Mouse (Mus musculus) left cerebral cortex, adult 9 months (tissue): ENCODE results near the gene Rngtt.

Experiments used
- DNase-seq, 2 experiments: peaks; one replicate each; pipeline ENCODE4 v3.0.0; 2022; ENCODE audit warnings: low spot score in 2 of 2

Rngtt gene

DNA sequence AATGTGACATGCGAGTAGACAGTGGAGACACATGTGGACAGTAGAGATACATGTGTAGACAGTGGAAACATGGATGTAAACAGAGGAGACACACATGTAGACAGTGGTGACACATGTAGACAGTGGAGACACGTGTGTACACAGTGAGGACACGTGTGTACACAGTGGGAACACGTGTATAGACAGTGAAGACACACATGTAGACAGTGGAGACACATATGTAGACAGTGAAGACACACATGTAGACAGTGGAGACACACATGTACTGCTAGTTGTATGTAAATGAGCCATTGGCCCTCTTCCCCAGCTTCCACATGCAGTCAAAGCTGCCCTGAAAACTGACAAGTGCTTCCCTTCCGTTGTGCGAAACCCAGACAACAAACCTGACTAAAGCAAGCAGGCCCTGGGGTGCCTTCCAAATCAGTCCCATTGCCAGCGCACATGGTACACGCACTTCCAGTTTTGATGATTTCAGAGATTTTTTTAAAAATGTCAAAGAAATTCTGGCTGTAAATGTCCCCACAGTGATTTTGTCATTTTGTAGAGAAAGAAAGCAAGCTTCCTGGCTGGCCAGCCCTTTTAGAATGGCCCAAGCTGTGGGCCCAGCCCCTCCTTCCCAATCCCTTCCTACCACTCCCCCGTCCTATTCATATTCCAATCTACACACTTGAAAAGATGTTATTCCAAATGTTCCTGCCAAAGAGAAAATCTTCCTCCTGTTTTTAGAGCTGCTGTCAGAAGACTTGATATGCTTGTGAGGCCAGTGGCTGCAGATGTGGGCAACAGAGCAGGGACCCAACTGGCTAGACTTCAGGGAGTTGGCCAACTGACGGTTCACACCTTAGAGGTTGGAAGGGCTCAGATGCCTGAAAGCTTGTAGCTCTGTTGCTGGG, 204.2 kb downstream of the Rngtt start:
- peak in 1 of 2 experiments; percentile 25 for DNase-seq

DNA sequence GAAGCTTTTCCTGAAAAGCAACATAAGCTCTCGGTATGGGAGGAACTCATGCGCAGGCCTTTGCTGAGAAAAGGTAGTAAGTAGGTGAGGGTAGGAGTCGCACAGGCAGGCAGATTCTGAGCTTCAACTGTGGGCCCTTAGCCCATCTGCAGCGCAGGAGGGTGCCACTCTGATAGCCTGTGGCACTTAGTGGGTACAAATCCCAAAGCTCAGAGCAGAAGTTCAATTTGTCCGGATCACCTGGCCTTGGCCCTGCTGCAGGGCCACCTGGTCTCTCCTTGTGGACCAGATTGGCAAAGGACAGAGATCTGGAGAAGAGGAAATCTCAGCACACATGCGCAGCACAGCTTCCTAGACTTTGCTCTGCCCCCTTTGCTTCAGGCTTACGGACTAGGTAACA, 210.1 kb downstream of the Rngtt start:
- DNase-seq, result no peak

DNA sequence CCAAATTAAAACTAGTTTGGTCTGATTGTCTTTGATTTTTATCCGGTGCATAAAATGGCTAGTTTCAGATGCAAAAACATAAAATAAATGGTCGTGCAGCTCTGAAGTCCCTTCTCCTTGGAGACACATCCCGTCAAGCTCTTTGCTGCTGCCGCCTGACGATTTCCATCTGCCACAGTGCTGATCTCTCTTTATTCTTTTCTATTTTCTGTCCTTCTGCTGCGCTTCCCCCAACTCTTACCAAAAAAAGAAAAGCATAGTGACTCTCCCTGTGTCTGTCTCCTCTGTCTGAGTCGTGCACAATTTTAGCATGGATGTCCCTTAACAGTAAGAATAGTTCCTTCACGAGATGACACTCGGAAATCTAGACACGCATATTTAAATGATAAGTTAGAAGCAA, 210.8 kb downstream of the Rngtt start:
- DNase-seq, result peak in 1 of 2 experiments; percentile 50

DNA sequence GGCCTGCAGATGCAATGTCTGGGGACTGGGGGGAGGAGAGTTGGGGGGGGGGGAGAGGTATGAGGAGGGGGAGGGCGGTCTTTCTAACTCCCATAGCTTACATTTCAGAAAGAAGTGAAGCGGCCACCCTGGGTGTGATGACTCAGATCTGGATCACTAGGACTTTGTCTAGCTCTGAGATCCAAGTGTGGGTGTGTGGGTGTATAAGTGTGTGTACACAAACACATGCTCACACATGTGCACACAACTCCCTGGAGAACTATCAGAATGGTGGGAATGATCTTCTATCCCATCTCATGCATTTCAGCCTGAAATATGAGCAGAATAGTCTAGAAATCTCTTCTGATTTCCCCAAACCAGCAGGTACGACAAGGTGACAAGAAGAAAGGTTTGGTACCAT, 213.7 kb downstream of the Rngtt start:
- DNase-seq, result no peak

DNA sequence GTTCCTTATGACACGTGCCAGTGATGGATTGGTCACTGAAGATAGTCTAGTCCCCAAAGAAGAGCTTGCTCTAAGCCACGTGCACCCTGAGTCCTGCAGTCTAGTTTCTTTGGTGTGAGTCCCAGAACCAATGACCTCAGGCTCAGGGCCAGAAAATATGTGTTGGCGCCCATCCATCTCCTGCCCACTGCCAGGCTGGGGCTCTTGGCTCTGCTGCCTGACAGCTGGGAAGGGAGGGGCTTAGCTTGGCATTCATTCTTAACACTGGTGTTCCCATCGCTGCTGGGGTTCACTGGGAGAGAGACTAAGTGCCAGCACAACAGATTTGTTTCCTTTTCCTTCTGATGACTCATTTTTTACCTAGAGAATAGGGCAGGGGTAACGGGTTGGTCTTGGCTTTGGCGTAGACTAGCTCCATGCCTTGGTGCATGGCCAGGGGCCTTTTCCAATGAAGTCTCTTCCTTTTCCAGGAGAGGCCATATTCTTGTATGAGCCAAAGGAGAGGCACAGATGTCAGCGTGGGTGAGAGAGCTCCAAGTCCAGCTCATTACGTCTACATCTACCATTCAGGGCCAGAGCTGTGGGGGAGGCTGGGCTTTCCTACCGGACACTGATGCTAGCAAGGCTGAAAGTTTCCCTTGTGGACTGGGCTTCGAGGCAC, 214.5 kb downstream of the Rngtt start:
- peak in 1 of 2 experiments; percentile 67 for DNase-seq

DNA sequence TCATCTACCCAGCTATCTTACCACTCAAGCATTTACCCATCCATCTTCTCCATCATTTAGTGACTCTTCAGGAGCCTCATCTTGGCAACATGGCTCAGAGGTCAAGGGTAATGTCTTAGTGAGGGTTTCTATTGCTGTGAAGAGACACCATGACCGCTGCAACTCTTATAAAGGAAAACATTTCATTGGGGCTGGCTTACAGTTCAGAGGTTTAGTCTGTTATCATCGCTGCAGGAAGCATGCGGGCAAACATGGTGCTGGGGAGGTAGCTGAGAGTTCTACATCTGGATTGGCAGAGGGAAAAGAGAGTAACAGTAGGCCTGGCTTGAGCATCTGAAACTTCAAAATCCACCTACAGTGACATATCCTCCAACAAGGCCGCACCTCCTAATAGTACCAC, 215.2 kb downstream of the Rngtt start:
- no peak for DNase-seq

DNA sequence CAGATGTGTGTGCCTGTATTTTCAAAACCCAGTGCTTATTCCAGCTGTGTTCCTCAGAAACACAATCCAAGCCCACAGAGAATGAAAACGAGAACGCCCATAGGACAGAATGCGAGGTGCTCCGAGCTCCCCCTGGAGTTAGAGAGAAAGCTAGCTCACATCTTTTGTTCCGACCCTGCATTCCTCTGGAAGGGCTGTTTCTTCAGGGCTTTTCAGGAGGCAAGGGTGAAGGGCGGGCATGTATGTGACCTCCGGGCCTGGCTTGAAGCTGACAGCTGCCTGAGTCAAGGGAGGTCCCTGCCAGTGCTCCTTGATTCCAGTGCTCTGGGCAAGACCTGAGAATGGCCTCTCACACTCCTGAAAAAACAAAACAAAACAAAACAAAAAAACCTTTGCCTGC, 216.0 kb downstream of the Rngtt start:
- no peak for DNase-seq

DNA sequence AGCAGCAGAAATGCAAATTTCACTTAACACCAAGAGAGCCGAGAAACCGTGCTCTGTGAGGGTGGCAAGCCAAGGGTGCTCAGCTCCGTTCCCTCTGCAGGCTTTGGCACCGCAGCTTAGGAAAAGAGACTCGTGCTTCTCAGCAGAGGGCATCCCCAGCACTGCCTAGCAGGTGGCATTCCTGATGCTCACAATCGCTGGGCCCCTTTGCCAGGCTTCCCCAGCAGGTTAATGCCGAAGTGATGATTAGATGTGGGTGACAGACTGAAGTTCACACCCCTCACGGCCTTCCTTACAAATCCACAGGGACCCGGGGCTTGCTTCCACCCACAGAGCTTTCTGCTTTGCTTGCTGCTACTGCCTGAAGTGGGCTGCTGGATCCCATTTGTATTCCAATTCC, 216.6 kb downstream of the Rngtt start:
- DNase-seq, result peak in 1 of 2 experiments; percentile 60

DNA sequence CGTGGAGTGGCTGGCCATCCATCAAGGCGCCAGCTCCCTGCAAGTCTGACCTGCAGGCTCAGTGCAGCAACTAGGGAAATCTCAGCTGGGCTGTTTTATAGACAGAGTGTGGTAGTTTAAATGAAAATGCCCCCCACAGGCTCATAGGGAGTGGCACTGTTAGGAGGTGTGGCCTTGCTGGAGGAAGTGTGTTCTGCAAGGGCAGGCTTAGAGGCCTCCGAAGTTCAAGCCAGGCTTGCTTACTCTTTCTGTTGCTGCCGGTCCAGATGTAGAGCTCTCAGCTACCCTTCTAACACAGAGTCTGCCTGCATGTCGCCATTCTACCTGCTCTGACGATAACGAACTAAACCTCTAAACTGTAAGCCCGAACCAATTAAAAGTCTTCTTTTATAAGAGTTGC, 222.5 kb downstream of the Rngtt start:
- no peak for DNase-seq

DNA sequence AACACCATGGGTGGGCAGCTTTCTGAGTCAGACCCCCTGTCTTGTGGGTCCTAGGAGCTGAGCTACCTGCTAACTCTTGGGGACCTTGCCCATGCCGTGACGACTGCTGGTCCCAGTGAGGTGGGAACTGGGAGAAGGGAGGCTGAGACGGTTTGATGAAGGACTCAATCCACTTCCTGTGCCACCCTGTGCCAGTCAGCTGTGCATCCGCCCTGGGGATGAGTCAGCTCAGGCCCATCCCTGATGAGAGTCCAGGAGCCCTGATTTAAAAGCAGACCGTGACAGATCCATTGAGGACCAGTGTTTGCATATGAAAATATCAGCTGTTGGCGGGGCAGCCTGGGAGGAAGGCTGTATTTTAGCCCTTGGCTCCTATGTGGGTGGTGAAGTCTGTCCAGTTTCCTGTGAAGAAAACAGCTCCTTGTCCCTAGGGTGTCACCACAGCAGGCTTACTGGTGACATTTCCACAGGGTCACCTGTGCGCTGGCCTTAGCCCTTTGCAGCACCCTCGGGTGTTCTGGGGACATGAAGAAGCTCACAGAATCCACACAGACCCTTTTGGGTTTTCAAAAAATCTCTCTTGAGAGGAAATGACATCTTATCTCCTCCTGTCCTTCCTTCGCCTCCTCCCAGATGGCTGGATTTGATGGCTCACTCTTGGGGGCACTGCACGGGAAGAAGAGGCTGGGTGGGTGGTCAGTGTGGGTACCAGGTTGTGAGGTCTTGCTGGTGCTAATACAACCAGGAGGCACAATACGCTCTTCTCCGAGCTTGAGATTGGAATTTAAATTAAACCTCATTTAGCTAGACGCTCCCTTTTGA, 234.9 kb downstream of the Rngtt start:
- DNase-seq, result no peak

DNA sequence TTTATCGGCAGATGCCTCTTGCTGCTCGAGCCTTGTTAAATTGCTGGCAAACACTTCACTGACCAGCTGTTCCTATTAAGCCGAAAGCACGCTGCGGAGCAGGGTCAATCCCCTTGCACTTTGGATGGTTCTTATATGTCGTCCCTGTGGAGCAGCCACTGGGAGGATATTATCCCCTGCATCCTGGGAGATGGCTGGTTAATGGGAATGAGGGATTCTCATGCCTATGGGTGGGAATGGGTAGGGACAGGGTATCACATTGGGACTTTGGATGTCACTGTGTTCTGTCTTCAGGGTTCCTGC, 235.4 kb downstream of the Rngtt start:
- no peak for DNase-seq

DNA sequence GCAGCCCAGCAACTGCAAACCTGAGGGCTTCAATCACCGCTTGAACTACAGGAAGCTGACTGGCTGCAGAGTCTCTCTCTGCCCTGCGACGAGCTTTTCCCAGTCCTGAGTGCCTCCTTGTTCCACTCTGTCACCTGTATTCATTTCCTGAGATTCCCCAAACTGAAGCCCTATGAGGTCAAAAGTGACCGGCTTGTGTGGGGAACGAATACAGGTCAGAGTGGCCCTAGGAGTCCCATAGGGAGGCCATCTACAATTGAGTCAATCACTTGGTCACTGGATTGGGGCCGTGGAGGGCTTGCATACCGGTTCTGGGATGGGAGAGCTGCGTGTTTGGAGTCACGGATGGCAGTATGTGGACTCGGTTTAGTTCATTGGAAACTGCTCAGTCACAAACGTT, 236.2 kb downstream of the Rngtt start:
- no peak for DNase-seq

DNA sequence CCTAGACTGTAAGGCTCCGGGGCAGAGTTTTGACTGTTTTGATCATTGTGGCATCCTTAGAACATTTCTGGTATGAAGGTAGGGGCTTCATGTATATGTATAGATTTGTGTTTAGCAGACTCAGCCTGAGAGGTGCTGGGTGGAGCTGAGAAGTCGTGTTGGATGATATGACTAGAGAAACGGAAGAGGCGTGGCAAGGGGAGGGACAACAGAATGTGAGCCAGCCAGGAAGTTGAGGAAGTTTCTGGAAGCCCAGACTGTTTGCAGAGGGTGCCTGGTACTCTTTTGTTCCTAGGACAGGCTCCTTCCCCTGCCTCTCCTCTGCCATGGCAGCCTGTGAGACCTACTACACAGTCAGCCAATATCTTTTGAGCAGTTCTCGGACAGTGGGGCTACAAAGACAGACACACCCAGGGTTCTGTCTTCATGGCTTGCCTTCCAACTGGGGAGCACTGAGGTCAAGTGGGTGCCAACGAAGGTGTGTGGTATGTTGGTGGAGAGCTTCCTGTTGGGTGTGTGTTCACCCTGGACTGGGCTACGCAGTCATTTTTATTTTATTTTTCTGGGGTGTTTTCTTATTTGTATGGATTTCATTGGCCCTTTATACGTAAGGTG, 237.3 kb downstream of the Rngtt start:
- no peak for DNase-seq

DNA sequence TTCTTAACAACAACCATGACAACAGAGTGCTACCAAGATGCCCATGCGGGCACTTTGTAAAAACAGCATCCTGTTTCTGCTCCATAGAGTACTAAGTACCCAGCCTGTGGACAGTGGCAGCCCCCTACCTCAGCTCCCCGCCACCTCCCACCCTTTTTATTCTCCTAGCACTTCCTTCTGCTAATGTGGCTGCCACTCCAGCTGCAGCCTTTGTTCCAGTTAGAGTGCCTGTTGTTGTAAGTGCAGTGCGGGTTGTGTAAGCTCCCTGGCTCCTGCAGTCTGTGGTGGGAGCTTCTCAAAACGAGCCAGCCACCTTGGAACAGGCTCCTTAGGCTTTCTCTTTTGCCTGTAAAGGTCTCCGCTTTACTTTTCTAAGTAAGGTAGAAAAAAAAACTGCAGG, 239.5 kb downstream of the Rngtt start:
- DNase-seq, result no peak
